Mouse (Mus musculus) forebrain, embryonic 14.5 days (tissue): Measurements from ENCODE around the gene Msi1. TPM values are rescaled to one million over a fixed set of nuclear protein-coding genes. Genes with fewer than 3 reads are reported as not detected.

Experiments used
- ATAC-seq: fragments of 200-750 bp; cut with Nextera tagmentation; 2 replicates; pipeline ENCODE4 v1.8.0; 2017; ENCODE audit warnings: mild to moderate bottlenecking, moderate library complexity
- DNase-seq: peaks from one replicate; pipeline ENCODE4 v3.0.0-alpha.2; 2015; ENCODE audit warnings: low spot score
- H3K27ac ChIP-seq: fragments of 300-500 bp; sonication (generic); 2 replicates; pipeline ENCODE4 v1.5.1; 2014; ENCODE audit warnings: low read depth, mild to moderate bottlenecking, control low read depth, low read length, moderate library complexity
- H3K27me3 ChIP-seq: fragments of 300-500 bp; sonication (generic); replicated peaks from 2 replicates; pipeline ENCODE4 v1.6.1; 2014; ENCODE audit warnings: low read length, control low read depth, mixed read lengths; ENCODE audit not compliant: control insufficient read depth, insufficient read depth
- H3K36me3 ChIP-seq: fragments of 300-500 bp; sonication (generic); 2 replicates; pipeline ENCODE4 v1.6.1; 2014; ENCODE audit warnings: low read length, control low read depth; ENCODE audit not compliant: control insufficient read depth, insufficient read depth
- H3K4me1 ChIP-seq: fragments of 300-500 bp; sonication (generic); 2 replicates; pipeline ENCODE4 v1.6.1; 2014; ENCODE audit warnings: antibody characterized with exemption, low read length, control low read depth; ENCODE audit not compliant: control insufficient read depth, insufficient read depth
- H3K4me2 ChIP-seq: fragments of 300-500 bp; sonication (generic); 2 replicates; pipeline ENCODE4 v1.6.1; 2014; ENCODE audit warnings: mild to moderate bottlenecking, control low read depth, low read length
- H3K4me3 ChIP-seq: fragments of 300-500 bp; sonication (generic); 2 replicates; pipeline ENCODE4 v1.5.1; 2014; ENCODE audit warnings: low read depth, low read length, control low read depth
- H3K9ac ChIP-seq: fragments of 300-500 bp; sonication (generic); 2 replicates; pipeline ENCODE4 v1.6.1; 2014; ENCODE audit warnings: mild to moderate bottlenecking, low read length, control low read depth, moderate library complexity
- H3K9me3 ChIP-seq: fragments of 300-500 bp; sonication (generic); replicated peaks from 2 replicates; pipeline ENCODE4 v1.6.1; 2016; ENCODE audit warnings: low read length, control low read depth, mixed read lengths; ENCODE audit not compliant: control insufficient read depth
- WGBS: fragments of 180-500 bp; shearing (Covaris S2); extraction: QIAGEN DNeasy Blood & Tissue Kit; methylation state at CpG from one replicate; pipeline ENCODE4 v1.1.7; 2014; 5-methylcytosine and 5-hydroxymethylcytosine counted together
- polyA plus RNA-seq: library from polyadenylated mRNA; unstranded; fragments of >200 nt; fragmentation: Nextera tagmentation; extraction: Ambion mirVana; gene quantifications from 2 replicates; pipeline ENCODE4 v1.2.1, GENCODE M21; 2014

Gene Msi1
- polyA plus RNA-seq, result 63.3 and 69.4 TPM in 2 replicates

DNA sequence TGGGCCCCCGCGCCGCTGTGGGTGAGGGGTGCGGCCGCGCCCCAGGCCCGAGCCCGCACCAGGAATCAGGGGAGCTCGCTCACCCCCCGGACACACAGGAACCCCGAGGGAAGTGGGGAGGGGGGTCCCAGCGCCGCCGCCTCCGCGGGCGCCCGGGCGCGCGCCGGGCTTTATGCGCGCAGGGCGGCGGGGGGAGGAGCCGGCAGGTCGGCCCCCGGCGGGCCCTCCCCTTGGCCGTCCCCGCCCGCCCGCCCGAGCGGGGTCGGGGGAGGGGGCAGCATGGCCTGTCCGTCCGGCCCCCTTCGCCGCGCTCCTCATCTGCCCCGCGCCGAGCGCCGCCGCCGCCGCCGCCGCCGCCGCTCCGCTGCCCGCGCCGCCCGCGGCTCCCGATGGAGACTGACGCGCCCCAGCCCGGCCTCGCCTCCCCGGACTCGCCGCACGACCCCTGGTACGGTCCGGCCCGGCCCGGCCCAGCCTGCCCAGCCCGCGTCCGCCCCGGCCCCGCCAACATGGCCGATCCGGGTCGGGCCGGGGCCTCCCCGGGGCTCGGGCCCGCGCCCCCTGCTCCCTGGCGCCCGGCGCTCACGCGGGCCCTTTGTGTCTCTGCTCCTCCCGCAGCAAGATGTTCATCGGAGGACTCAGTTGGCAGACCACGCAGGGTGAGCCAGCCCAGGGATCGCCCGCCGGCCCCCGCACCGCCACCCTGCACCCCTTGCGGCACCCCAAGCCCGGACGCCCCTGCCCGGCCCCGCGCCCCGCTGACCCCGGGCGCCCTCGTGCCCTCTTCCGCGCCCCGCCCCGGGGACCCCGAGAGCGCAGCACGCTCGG lies at the start of gene Msi1:
Gene Msi1, plus strand, starts transcription at position 241 of the 828 bp plus-strand sequence.
- H3K4me3 ChIP-seq, result peak within 1 kb of the TSS; percentile 99

DNA sequence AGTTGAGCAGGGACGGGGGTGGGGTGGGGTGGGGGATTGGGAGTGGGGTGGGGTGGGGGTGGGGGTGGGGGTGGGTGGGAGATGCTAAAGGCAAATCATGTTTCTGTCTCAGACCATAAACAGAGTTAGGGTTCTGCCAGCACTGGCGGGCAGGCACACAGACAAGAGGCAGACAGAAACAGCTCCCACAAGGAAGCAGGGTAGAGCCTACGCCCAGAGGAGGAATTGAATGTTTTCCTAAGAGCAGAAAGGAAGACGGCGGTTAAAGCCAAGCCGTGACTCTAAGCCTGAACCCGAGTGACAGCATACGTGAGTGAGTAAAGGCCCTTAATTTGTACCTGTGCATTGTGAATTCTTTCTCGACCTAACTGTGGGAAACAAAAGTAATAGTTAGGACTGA lies 37.5 kb upstream of the Msi1 start:
- no peaks in the 10 kb centered on the region for H3K27me3 ChIP-seq
- H3K4me1 ChIP-seq, result peaks cover 3% of the 10 kb centered on the region; the same call in 1 of the 2 replicates
- no peak overlapping the region for H3K4me2 ChIP-seq
- no peaks in the 10 kb centered on the region for H3K36me3 ChIP-seq
- H3K4me3 ChIP-seq, result no peak overlapping the region
- no peak overlapping the region for H3K9ac ChIP-seq
- no peaks in the 10 kb centered on the region for H3K9me3 ChIP-seq
- 23% methylated on average over 9 of the region's 9 CpGs for WGBS
- no peak for ATAC-seq
- H3K27ac ChIP-seq, result 0 out of 2 replicates have a peak overlapping the region, but pooled peaks have one; percentile 6
- no peak for DNase-seq

More for the DNA sequence above, at the start of gene Msi1:
- Histone ChIP-seq H3K4me1 (peaks cover 36% of the 10 kb centered on the region), H3K27me3 (no peaks in the 10 kb centered on the region), H3K4me2 (peak within 1 kb of the TSS; percentile 94), H3K27ac (peak within 1 kb of the TSS; percentile 100), H3K9me3 (no peaks in the 10 kb centered on the region), H3K36me3 (peaks cover 20% of the 10 kb centered on the region), H3K9ac (peak within 1 kb of the TSS; percentile 100)
- ATAC-seq (peak; percentile 73), DNase-seq (peak; percentile 78)
- WGBS, result under 1% methylated on average over 34 of the region's 117 CpGs

DNA sequence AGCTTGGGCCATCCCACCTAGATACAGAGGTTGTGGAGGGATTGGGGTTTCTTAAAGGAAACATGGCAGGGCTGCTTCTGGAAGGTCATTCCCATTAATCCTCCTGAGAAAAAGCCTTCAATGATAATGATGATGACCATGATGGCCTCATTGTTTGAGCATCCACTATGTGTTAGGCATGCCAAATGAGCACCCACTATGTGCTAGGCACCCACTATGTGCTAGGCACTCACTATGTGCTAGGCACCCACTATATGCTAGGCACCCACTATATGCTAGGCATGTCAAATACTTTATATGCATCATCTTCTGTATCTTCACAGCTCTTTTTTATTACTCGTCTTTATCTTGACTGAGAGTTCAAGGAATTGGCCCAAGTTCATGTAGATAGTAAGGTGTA lies 36.4 kb upstream of the Msi1 start:
- Histone ChIP-seq H3K36me3 (no peaks in the 10 kb centered on the region), H3K27ac (no peak overlapping the region), H3K27me3 (no peaks in the 10 kb centered on the region), H3K9me3 (no peaks in the 10 kb centered on the region), H3K9ac (no peak overlapping the region), H3K4me1 (peaks cover 5% of the 10 kb centered on the region), H3K4me2 (no peak overlapping the region), H3K4me3 (no peak overlapping the region)
- WGBS, result 92% methylated on average over 1 of the region's 1 CpGs
- ATAC-seq (no peak), DNase-seq (no peak)

DNA sequence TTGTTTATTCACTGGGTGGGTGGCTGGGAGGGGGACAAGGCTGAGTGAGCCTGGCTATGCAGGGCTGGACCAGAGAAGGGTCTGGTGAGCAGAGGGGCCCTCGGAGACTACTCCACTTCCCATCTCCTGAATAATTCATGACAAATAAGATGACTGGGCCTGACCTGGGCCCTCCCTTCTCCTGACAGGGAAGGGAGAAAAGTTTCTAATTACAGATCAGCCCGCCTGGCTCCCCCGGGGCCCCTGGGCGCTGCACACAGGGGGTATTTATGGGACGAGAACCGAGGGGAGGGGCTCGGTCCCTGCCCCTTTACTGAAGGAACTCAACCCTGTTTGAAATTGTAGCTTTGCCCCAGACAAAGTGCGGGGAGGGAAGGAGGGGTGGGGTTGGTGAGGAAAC lies 35.2 kb upstream of the Msi1 start:
- WGBS, result under 1% methylated on average over 8 of the region's 8 CpGs
- H3K9me3 ChIP-seq, result no peaks in the 10 kb centered on the region
- H3K9ac ChIP-seq, result no peak overlapping the region
- DNase-seq (peak; percentile 50), ATAC-seq (0 out of 2 replicates have a peak, but pooled peaks have one; percentile 27)
- H3K27me3 ChIP-seq, result no peaks in the 10 kb centered on the region
- no peak overlapping the region for H3K4me3 ChIP-seq
- peaks cover 13% of the 10 kb centered on the region for H3K4me1 ChIP-seq
- H3K4me2 ChIP-seq, result no peak overlapping the region
- no peaks in the 10 kb centered on the region for H3K36me3 ChIP-seq
- H3K27ac ChIP-seq, result no peak overlapping the region

DNA sequence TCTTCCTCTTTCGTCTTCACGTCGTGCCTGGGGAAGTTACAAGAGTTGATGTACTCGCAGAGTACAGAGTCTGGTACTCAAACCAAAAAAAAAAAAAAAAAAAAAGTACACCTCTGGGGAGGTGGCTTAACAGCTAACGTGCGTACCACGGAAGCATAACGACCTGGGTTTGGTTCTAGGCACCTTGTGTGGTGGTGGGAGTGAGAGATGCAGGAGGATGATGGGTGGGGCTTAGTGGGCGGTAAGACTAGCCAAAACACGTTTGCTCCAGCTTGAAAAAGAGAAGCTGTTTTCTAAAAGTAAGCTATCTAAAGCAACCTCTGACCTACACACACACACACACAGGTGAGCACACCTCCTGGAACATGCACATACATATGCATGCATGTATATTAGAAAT lies 34.6 kb upstream of the Msi1 start:
- H3K9ac ChIP-seq, result no peak overlapping the region
- WGBS, result 29% methylated on average over 10 of the region's 10 CpGs
- no peak overlapping the region for H3K4me3 ChIP-seq
- peaks cover 15% of the 10 kb centered on the region for H3K4me1 ChIP-seq
- no peaks in the 10 kb centered on the region for H3K9me3 ChIP-seq
- H3K36me3 ChIP-seq, result no peaks in the 10 kb centered on the region
- no peaks in the 10 kb centered on the region for H3K27me3 ChIP-seq
- no peak overlapping the region for H3K27ac ChIP-seq
- no peak for DNase-seq
- no peak overlapping the region for H3K4me2 ChIP-seq
- ATAC-seq, result no peak

DNA sequence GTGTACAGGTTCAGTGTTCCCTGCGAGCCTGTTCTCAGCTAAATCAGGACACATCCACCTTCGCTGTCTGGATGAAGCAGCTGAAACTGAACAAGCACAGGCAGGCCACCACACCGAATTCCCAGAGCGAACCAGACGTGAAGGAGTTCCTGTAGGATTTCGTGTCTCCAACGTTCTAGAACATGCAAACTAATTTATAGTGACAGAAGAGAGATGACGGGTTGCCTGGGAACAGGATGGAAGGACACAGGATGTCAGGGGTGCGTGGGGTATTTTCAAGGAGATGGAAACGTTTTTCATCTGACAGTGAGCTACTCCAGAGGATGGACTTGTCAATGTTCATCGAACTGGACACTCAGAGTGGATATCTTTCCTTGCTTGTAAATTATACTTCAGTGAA lies 32.7 kb upstream of the Msi1 start:
- ATAC-seq (no peak), DNase-seq (no peak)
- H3K4me3 ChIP-seq, result no peak overlapping the region
- no peaks in the 10 kb centered on the region for H3K9me3 ChIP-seq
- no peaks in the 10 kb centered on the region for H3K36me3 ChIP-seq
- H3K4me1 ChIP-seq, result peaks cover 15% of the 10 kb centered on the region
- no peak overlapping the region for H3K4me2 ChIP-seq
- H3K27ac ChIP-seq, result no peak overlapping the region
- H3K9ac ChIP-seq, result no peak overlapping the region
- 72% methylated on average over 11 of the region's 11 CpGs for WGBS
- H3K27me3 ChIP-seq, result no peaks in the 10 kb centered on the region

DNA sequence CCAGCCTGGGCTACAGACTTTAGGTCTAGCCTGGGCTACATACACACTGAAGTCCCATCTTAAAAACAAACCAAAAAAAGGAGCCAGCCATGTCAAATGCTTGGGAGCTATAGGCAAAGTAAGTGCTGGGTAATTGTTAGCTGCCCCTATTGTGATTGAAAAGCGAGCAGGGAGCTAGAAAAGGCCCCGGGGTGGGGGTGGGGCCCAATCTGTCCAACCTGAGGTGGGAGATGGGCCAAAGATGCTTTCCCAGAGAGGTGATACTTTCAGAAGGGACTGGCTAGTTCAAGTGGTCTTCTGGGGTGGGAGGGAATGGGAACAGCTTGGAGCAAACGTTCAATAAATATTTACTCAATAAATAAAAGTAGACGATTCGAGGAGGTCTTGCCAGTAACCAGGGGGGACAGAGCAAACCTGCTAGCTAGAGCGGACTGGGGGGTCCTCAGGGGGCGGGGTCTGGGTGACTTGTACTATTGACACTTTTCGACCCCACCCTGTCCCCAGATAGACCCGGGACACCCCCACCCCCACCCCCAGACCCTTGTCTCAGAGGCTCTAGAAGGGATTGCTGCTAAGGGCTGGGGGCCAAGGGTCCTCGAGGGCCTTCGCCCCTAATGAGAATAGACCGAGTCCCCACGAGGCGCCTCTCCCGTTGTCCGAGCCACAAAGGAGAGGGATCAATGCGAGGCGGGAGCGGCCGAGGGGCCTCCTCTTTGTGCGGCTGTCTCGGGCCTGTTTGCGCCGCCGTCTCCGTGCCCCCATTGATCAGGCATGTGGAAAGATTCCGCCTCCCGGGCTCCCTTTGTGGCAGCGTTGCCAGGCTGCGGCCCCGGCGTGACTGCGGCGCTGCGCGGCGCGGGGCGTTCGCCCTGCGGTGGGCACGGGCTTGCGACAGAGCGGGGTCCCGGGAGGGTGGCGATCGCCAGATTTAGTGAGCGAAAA lies 31.3 kb upstream of the Msi1 start:
- peak overlapping the region; percentile 25 for H3K4me3 ChIP-seq
- WGBS, result under 1% methylated on average over 44 of the region's 48 CpGs
- peak overlapping the region; percentile 96 for H3K27ac ChIP-seq
- H3K9ac ChIP-seq, result peak overlapping the region; percentile 74
- peak; percentile 92 for DNase-seq
- no peaks in the 10 kb centered on the region for H3K27me3 ChIP-seq
- H3K9me3 ChIP-seq, result no peaks in the 10 kb centered on the region
- ATAC-seq, result peak; percentile 89
- peak overlapping the region; percentile 56 for H3K4me2 ChIP-seq
- no peaks in the 10 kb centered on the region for H3K36me3 ChIP-seq
- peaks cover 15% of the 10 kb centered on the region for H3K4me1 ChIP-seq

DNA sequence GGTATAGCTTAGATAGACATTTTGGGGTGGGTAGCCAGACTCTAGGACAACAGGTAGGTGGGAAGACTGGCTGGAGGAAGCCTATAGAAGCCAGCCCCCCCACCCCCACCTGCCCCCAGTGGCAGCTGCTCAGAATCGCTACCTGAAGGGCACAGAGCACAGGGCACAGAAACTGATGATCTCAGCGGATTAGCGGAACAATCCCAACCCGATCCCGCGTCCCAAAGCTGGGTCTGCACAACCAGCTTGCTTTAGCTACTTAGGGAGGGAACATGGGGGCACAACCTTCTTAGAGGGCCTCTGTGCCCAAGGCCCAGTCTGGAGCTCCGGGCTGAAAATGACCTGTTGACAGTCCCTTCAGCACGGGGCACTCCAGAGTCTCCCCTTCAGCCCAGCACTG lies 27.3 kb upstream of the Msi1 start:
- Histone ChIP-seq H3K36me3 (no peaks in the 10 kb centered on the region), H3K9ac (no peak overlapping the region), H3K9me3 (no peaks in the 10 kb centered on the region), H3K4me2 (no peak overlapping the region), H3K4me1 (peaks cover 24% of the 10 kb centered on the region), H3K27me3 (no peaks in the 10 kb centered on the region), H3K27ac (no peak overlapping the region), H3K4me3 (no peak overlapping the region)
- 84% methylated on average over 8 of the region's 8 CpGs for WGBS
- DNase-seq (no peak), ATAC-seq (no peak)
